Mouse (Mus musculus): ENCODE results near the gene Pla2g16.

DNA sequence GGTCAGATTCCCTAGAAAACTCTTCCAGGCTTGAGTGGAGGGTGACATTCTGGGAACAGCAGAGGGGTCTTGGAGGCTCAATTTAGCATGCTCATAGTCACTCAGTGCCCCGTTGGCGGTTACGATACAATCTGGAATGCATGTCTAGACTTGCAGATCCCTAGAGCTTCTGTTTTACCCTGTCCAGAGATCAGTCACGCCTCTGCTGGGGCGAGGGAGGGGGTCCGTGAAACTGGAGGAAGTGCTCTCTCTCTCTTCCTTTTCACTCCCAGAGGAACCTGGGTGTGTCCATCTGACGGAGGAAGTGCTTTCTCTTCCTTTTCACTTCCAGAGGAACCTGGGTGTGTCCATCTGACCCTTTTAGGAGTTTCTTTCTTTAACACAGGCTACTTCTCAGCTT is 25.8 kb downstream of the Pla2g16 start:
- no peak for TF ChIP-seq CTCF (IDR thresholded peaks at IDR 0.05; ENCODE audit: low read depth)
- TF ChIP-seq EP300 (optimal IDR thresholded peaks at IDR 0.05), result no peak
